Mouse (Mus musculus) mouse trophoblast stem cell (cell line): ENCODE measurements around the gene Tktl1.

ENCODE experiments used
- in situ Hi-C, 2 experiments: fragments of 300-500 bp; cut with MseI, MboI; formaldehyde crosslinking; loops; 2 replicates in 1 of 2; 3 replicates in 1 of 2; pipeline ENCODE4 v1.15.1; 2025

Tktl1 gene

DNA sequence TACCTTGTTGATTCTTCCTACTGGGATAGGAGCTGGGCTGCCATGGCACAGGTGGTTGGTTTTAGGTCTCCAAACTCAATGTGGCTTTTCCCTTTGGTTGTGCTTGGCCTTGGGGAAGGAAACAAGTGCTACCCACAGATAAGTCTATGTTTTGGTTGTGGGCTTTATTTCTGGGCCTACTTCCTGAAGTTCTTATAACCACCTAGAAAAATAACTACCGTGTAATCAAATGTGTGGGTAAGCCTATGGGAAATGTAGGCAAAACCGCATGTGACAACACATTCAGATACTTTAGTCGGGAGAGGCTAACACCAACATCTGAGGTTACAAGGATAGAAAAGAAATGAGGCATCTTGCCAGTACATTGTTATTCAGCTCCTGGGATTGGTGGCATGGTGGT, 80.7 kb downstream of the Tktl1 start:
- in situ Hi-C loops: no loop called here
